In the genomic region with DNA sequence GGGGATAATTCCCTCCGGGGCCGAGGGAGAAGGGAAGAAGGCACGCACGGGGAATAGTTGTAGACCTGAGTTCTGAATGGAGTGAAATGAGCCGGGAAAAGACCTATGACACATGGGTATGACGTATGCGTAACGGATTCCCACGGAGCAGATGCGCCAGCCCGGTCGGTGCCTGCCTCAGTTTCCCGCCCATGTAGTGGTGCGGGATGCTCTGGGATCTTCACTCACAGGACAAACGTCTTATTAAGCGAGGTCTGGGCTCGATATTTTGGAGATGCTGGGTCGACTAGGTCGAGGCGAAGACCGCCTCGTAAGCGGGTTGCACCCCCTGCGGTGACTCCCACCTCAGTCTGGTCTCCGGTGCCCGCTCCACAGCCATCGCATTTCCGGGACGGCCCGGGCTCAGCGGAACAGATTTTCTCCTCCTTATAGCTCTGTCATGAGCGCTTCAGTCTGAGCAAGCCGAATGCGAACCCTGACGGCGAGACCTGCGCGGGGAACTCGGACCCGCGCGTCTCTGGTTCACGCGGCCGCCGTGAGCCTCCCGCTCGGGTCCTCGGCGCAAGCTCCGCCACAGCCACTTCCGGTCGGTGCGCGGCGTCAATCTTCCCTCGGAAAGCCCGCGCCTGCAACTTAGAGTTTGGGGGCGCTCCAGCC, we compare ENCODE assay signal across 8 mouse cellular contexts. TPM values are rescaled to one million over a fixed set of nuclear protein-coding genes. Genes with fewer than 3 reads are reported as not detected.
DNase-seq lines count a peak whose midpoint lies in the region; ATAC-seq and TF ChIP-seq lines count a peak whose summit lies in the region.

Zdhhc6 (minus strand) TSS at position 581 of the 657 bp plus-strand sequence.

- peaks cover 9% of the 10 kb centered on the region; the same call in 1 of the 2 replicates for H3K36me3 ChIP-seq in macrophage (ENCODE audit: inconsistent target)

- H3K4me3 ChIP-seq in left cerebral cortex, adult 2 months: peak within 1 kb of the TSS; percentile 100
- H3K4me3 ChIP-seq in macrophage (ENCODE audit: inconsistent target): peak within 1 kb of the TSS; percentile 97

- H3K27ac ChIP-seq in left cerebral cortex, adult 2 months: peak within 1 kb of the TSS; percentile 90
- peak within 1 kb of the TSS; percentile 89 for H3K27ac ChIP-seq in macrophage

- peak; percentile 53 for ATAC-seq in inflammation-experienced regulatory T-cells, adult 6 months

- peaks cover 63% of the 10 kb centered on the region for H3K79me2 ChIP-seq in macrophage (ENCODE audit: inconsistent target)

- no peak for TF ChIP-seq CTCF in left cerebral cortex, adult 2 months (IDR thresholded peaks at IDR 0.05)

- intact Hi-C loops in left cerebral cortex, adult 2 months (cut with DNase I): loop anchor here (5.0 kb wide), 1 partner anchor 218 kb away; no protein-coding TSS in a partner anchor

- WGBS in macrophage (ENCODE audit: missing documents): under 1% methylated on average over 60 of the region's 60 CpGs

- peak; percentile 88 for DNase-seq in adrenal gland, adult 2 months
- peak; percentile 87 for DNase-seq in embryo, embryonic 11 days
- peak; percentile 74 for DNase-seq in gastrocnemius, postnatal 25 days
- DNase-seq in left cerebral cortex, adult 2 months (ENCODE audit: extremely low spot score in 1 of 2, low spot score in 2 of 2): peak; percentile 84 to 85
- DNase-seq in right cerebral cortex, postnatal 25 days: peak; percentile 86
- peak; percentile 76 to 82 for DNase-seq in urinary bladder, postnatal 4 days (ENCODE audit: low spot score in 2 of 2)

RNA-seq across cellular contexts. Expression of gene Zdhhc6, which starts in this region (rescaled TPM):
- 10 to 100 TPM; 38.0 to 41.9 TPM for total RNA-seq in adrenal gland, adult 2 months (2021)
- polyA plus RNA-seq in adrenal gland, adult 2 months (2012; rRNA removed): 5.2 and 6.1 TPM in 2 replicates
- total RNA-seq in gastrocnemius, postnatal 25 days (2021): 10 to 100 TPM; 16.1 to 20.5 TPM
- polyA plus RNA-seq in inflammation-experienced regulatory T-cells, adult 6 months (2017; shearing (Covaris generic)): 10 to 100 TPM; 59.2 to 70.5 (median 65.2) TPM
- total RNA-seq in left cerebral cortex, adult 2 months (2021): 10 to 100 TPM; 26.3 to 28.9 TPM
- 100 to 1,000 TPM in 14 of 26 experiments, 10 to 100 TPM in 12; 25.7 to 159 (median 104) TPM for total RNA-seq in macrophage (2018; cell fraction: chromatin; rRNA removed)
- total RNA-seq in macrophage (2018; cell fraction: cytosol; rRNA removed): 10 to 100 TPM; 31.8 to 63.3 (median 48.7) TPM
- total RNA-seq in macrophage (2018; cell fraction: nucleus; rRNA removed): 100 to 1,000 TPM in 8 of 26 experiments, 10 to 100 TPM in 18; 38.8 to 153 (median 92.1) TPM
- polyA plus RNA-seq in macrophage (2018): 37.7 to 54.0 TPM (median 47.5 TPM) in 3 replicates

Comparison
In these comparisons a context has a peak if more than half of its experiments do, and no peak if none do; other contexts are left out.
1. Peak in every context shown above with its lines: DNase-seq, ATAC-seq, H3K4me3 ChIP-seq and H3K27ac ChIP-seq.